Mouse (Mus musculus) fibroblast of lung, adult 2 months (primary cell): ENCODE data around the gene Pcsk4.

Experiments used
- DNase-seq: peaks from one replicate; pipeline ENCODE4 v3.0.0-alpha.2; 2011; ENCODE audit warnings: low read depth

Pcsk4 gene

GRCm38 (mm10) chr10:80329273-80330081 lies at the start of gene Pcsk4, which contains the start of gene Reep6:
Pcsk4 (minus strand) TSS chr10:80329498.
Reep6 (plus strand) TSS chr10:80329953.
- peak; percentile 90 for DNase-seq

GRCm38 (mm10) chr10:80377716-80378115 lies 48.4 kb upstream of the Pcsk4 start:
- DNase-seq: no peak

GRCm38 (mm10) chr10:80376160-80376559 lies 46.9 kb upstream of the Pcsk4 start:
- DNase-seq: peak; percentile 65

- no peak for DNase-seq
Measured at GRCm38 (mm10) chr10:80374063-80374462, 44.8 kb upstream of the Pcsk4 start.

GRCm38 (mm10) chr10:80372706-80373105 lies 43.4 kb upstream of the Pcsk4 start:
- no peak for DNase-seq

- DNase-seq: no peak
Measured at GRCm38 (mm10) chr10:80371983-80372382, 42.7 kb upstream of the Pcsk4 start.

- peak; percentile 57 for DNase-seq
Measured at GRCm38 (mm10) chr10:80371411-80371966, 42.2 kb upstream of the Pcsk4 start.

GRCm38 (mm10) chr10:80369995-80370747 lies 40.9 kb upstream of the Pcsk4 start:
- DNase-seq: no peak

- no peak for DNase-seq
Measured at GRCm38 (mm10) chr10:80368392-80368791, 39.1 kb upstream of the Pcsk4 start.

- DNase-seq: no peak
Measured at GRCm38 (mm10) chr10:80367954-80368353, 38.7 kb upstream of the Pcsk4 start.

- DNase-seq: no peak
Measured at GRCm38 (mm10) chr10:80365736-80366135, 36.4 kb upstream of the Pcsk4 start.

GRCm38 (mm10) chr10:80363734-80364133 lies 34.4 kb upstream of the Pcsk4 start:
- no peak for DNase-seq

- DNase-seq: no peak
Measured at GRCm38 (mm10) chr10:80357994-80358639, 28.8 kb upstream of the Pcsk4 start.

- DNase-seq: no peak
Measured at GRCm38 (mm10) chr10:80357336-80357735, 28.0 kb upstream of the Pcsk4 start.

- no peak for DNase-seq
Measured at GRCm38 (mm10) chr10:80356737-80357136, 27.4 kb upstream of the Pcsk4 start.

GRCm38 (mm10) chr10:80356001-80356682 lies 26.8 kb upstream of the Pcsk4 start, which contains the start of gene Plk5:
Plk5 (plus strand) TSS chr10:80356459.
- no peak for DNase-seq

GRCm38 (mm10) chr10:80355431-80355830 lies 26.1 kb upstream of the Pcsk4 start:
- DNase-seq: no peak

- no peak for DNase-seq
Measured at GRCm38 (mm10) chr10:80352727-80353126, 23.4 kb upstream of the Pcsk4 start.

GRCm38 (mm10) chr10:80351896-80352295 lies 22.6 kb upstream of the Pcsk4 start:
- no peak for DNase-seq

GRCm38 (mm10) chr10:80350292-80350691 lies 21.0 kb upstream of the Pcsk4 start:
- DNase-seq: peak; percentile 48

GRCm38 (mm10) chr10:80348981-80349380 lies 19.7 kb upstream of the Pcsk4 start:
- DNase-seq: no peak
